Mouse (Mus musculus) small intestine, adult 2 months (tissue): Measurements from ENCODE around the gene Olfr1350. TPM values are rescaled to one million over a fixed set of nuclear protein-coding genes. Genes with fewer than 3 reads are reported as not detected.
"Not testable (repeated sequence)": the region's sequence is repeated elsewhere in the genome, so short reads cannot be mapped to it uniquely, and the experiment has no call there.

Experiments used
- H3K27ac ChIP-seq: fragments of 200-500 bp; 2 replicates; pipeline ENCODE4 v1.5.1; 2012; ENCODE audit warnings: low read depth, low read length, control low read depth, inconsistent platforms; ENCODE audit not compliant: insufficient read depth
- H3K27me3 ChIP-seq: fragments of 200-500 bp; 2 replicates; pipeline ENCODE4 v1.6.1; 2012; ENCODE audit warnings: mild to moderate bottlenecking, moderate library complexity, low read length, inconsistent platforms; ENCODE audit not compliant: control insufficient read depth, insufficient read depth
- H3K36me3 ChIP-seq: fragments of 200-500 bp; 2 replicates; pipeline ENCODE4 v1.6.1; 2012; ENCODE audit warnings: mild to moderate bottlenecking, low read length, control low read depth, inconsistent platforms; ENCODE audit not compliant: control insufficient read depth, insufficient read depth
- H3K4me1 ChIP-seq: fragments of 200-500 bp; 2 replicates; pipeline ENCODE4 v1.6.1; 2012; ENCODE audit warnings: low read length, inconsistent platforms, mixed read lengths; ENCODE audit not compliant: control insufficient read depth, insufficient read depth, insufficient read length
- H3K4me3 ChIP-seq: fragments of 200-500 bp; 2 replicates; pipeline ENCODE4 v1.5.1; 2012; ENCODE audit warnings: low read depth, mild to moderate bottlenecking, control low read depth, inconsistent platforms, low read length, moderate library complexity
- CTCF ChIP-seq: fragments of 200-500 bp; IDR thresholded peaks from 2 replicates; pipeline ENCODE4 v1.5.1; 2012; ENCODE audit warnings: low read depth, mild to moderate bottlenecking, control low read depth, inconsistent platforms, low read length, moderate library complexity, mixed read lengths; ENCODE audit not compliant: insufficient replicate concordance, insufficient read length; ENCODE audit errors: extremely low read depth
- POLR2A ChIP-seq: fragments of 200-500 bp; IDR thresholded peaks from 2 replicates; pipeline ENCODE4 v1.6.1; 2012; ENCODE audit warnings: low read depth, mild to moderate bottlenecking, control low read depth, inconsistent platforms, low read length, moderate library complexity
- WGBS: fragments of 180-500 bp; shearing (Covaris S2); methylation state at CpG from one replicate; pipeline ENCODE4 v1.1.7; 2018; 5-methylcytosine and 5-hydroxymethylcytosine counted together
- polyA plus RNA-seq: library from polyadenylated mRNA; depleted of rRNA; stranded (reverse); fragments of >200 nt; gene quantifications from 2 replicates; pipeline ENCODE4 v1.2.3, GENCODE M21; 2012; rRNA removed

Olfr1350 gene
- polyA plus RNA-seq, result not detected in 2 replicates

- no peaks in the 10 kb centered on the region for H3K36me3 ChIP-seq
- H3K27ac ChIP-seq, result no peak within 1 kb of the TSS
Observed at GRCm38 (mm10) chr7:6564541-6564940, at the start of gene Olfr1350. Gene Olfr1350 (plus strand): TSS chr7:6564841.

GRCm38 (mm10) chr7:6521666-6522065, 43.0 kb upstream of the Olfr1350 start:
- Histone ChIP-seq H3K4me3 (no peak overlapping the region), H3K27me3 (no peaks in the 10 kb centered on the region), H3K27ac (no peak overlapping the region), H3K36me3 (no peaks in the 10 kb centered on the region), H3K4me1 (no peaks in the 10 kb centered on the region)
- TF ChIP-seq CTCF (no peak), POLR2A (no peak)
- WGBS, result 20% methylated on average over 1 of the region's 1 CpGs

More at GRCm38 (mm10) chr7:6564541-6564940, at the start of gene Olfr1350:
- no peak within 1 kb of the TSS for H3K4me3 ChIP-seq
- no peaks in the 10 kb centered on the region for H3K4me1 ChIP-seq
- H3K27me3 ChIP-seq, result no peaks in the 10 kb centered on the region
- no peak for TF ChIP-seq CTCF
- no peak for TF ChIP-seq POLR2A

- no peak within 1 kb of the TSS for H3K27ac ChIP-seq
- WGBS, result 83% methylated on average over 5 of the region's 5 CpGs
- TF ChIP-seq CTCF (no peak), POLR2A (no peak)
- H3K36me3 ChIP-seq, result no peaks in the 10 kb centered on the region
- H3K4me3 ChIP-seq, result no peak within 1 kb of the TSS
- H3K4me1 ChIP-seq, result no peaks in the 10 kb centered on the region
- no peaks in the 10 kb centered on the region for H3K27me3 ChIP-seq
Observed at GRCm38 (mm10) chr7:6522850-6523249, 41.8 kb upstream of the Olfr1350 start, which contains the start of gene Olfr1349. Gene Olfr1349 (minus strand): TSS chr7:6522950.

- H3K27me3 ChIP-seq, result no peaks in the 10 kb centered on the region
- no peaks in the 10 kb centered on the region for H3K36me3 ChIP-seq
- H3K4me1 ChIP-seq, result no peaks in the 10 kb centered on the region
- H3K4me3 ChIP-seq, result no peak overlapping the region
- no peak overlapping the region for H3K27ac ChIP-seq
- TF ChIP-seq CTCF, result no peak
- no peak for TF ChIP-seq POLR2A
- 65% methylated on average over 3 of the region's 3 CpGs for WGBS
Observed at GRCm38 (mm10) chr7:6525001-6525400, 39.6 kb upstream of the Olfr1350 start.

- TF ChIP-seq POLR2A, result no peak
- peak; percentile 20; the same call in 1 of the 2 replicates for TF ChIP-seq CTCF
- 69% methylated on average over 5 of the region's 5 CpGs for WGBS
- H3K27me3 ChIP-seq, result no peaks in the 10 kb centered on the region
Observed at GRCm38 (mm10) chr7:6526141-6526540, 38.5 kb upstream of the Olfr1350 start.

GRCm38 (mm10) chr7:6586096-6586759, 21.6 kb downstream of the Olfr1350 start:
- Histone ChIP-seq H3K4me1 (no peaks in the 10 kb centered on the region), H3K4me3 (no peak overlapping the region), H3K36me3 (no peaks in the 10 kb centered on the region), H3K27me3 (no peaks in the 10 kb centered on the region), H3K27ac (no peak overlapping the region)
- no peak for TF ChIP-seq POLR2A
- no peak for TF ChIP-seq CTCF
- WGBS, result 45% methylated on average over 8 of the region's 8 CpGs

More at GRCm38 (mm10) chr7:6526141-6526540, 38.5 kb upstream of the Olfr1350 start:
- Histone ChIP-seq H3K27ac (no peak overlapping the region), H3K4me1 (no peaks in the 10 kb centered on the region), H3K4me3 (no peak overlapping the region), H3K36me3 (no peaks in the 10 kb centered on the region)

- not testable (repeated sequence) for H3K27ac ChIP-seq, H3K27me3 ChIP-seq, H3K4me3 ChIP-seq, H3K4me1 ChIP-seq, H3K36me3 ChIP-seq
- 83% methylated on average over 13 of the region's 13 CpGs for WGBS
Observed at GRCm38 (mm10) chr7:6588766-6589165, 24.1 kb downstream of the Olfr1350 start.

GRCm38 (mm10) chr7:6603331-6603730, 38.7 kb downstream of the Olfr1350 start:
- Histone ChIP-seq H3K27me3 (no peaks in the 10 kb centered on the region), H3K4me1 (no peaks in the 10 kb centered on the region), H3K27ac (no peak overlapping the region), H3K36me3 (no peaks in the 10 kb centered on the region), H3K4me3 (no peak overlapping the region)
- WGBS, result 85% methylated on average over 9 of the region's 9 CpGs
- TF ChIP-seq CTCF, result no peak
- no peak for TF ChIP-seq POLR2A

Other genes with a start within 250 kb of the Olfr1350 start
- gene Zfp583, start 233.6 kb upstream of the Olfr1350 start, polyA plus RNA-seq, result 0.25 and 0.48 TPM in 2 replicates
- gene Gm3854, start 221.1 kb upstream of the Olfr1350 start, polyA plus RNA-seq, result not detected in 2 replicates
- gene Zfp78, start 201.6 kb upstream of the Olfr1350 start, polyA plus RNA-seq, result 0.03 and 0.15 TPM in 2 replicates
- 0.22 and 0.60 TPM in 2 replicates for gene Zfp28, start 181.5 kb upstream of the Olfr1350 start, polyA plus RNA-seq
- gene Smim17, start 166.1 kb upstream of the Olfr1350 start, polyA plus RNA-seq, result not detected in 2 replicates
- gene Gm20715, start 154.6 kb upstream of the Olfr1350 start, polyA plus RNA-seq, result not detected in 2 replicates
- gene Olfr1344, start 126.2 kb upstream of the Olfr1350 start, polyA plus RNA-seq, result not detected in 2 replicates
- not detected in 2 replicates for gene Olfr1336, start 108.7 kb upstream of the Olfr1350 start, polyA plus RNA-seq
- gene Olfr1346, start 97.7 kb upstream of the Olfr1350 start, polyA plus RNA-seq, result not detected in 2 replicates
- not detected in 2 replicates for gene Olfr5, start 77.9 kb upstream of the Olfr1350 start, polyA plus RNA-seq
- gene Olfr1347, start 65.1 kb upstream of the Olfr1350 start, polyA plus RNA-seq, result not detected in 2 replicates
- not detected in 2 replicates for gene Olfr1348, start 56.1 kb upstream of the Olfr1350 start, polyA plus RNA-seq
- not detected in 2 replicates for gene Olfr1349, start 41.9 kb upstream of the Olfr1350 start, polyA plus RNA-seq
- gene Zim1, start 131.6 kb downstream of the Olfr1350 start, polyA plus RNA-seq, result 0.04 TPM in 2 replicates
- gene Peg3, start 165.6 kb downstream of the Olfr1350 start, polyA plus RNA-seq, result 0.60 and 1.0 TPM in 2 replicates
- 0.04 and 0.09 TPM in 2 replicates for gene Usp29, start 165.7 kb downstream of the Olfr1350 start, polyA plus RNA-seq